Mouse (Mus musculus): ENCODE measurements around the gene Acan. TPM values are rescaled to one million over a fixed set of nuclear protein-coding genes. Genes with fewer than 3 reads are reported as not detected.

Gene Acan
- polyA plus RNA-seq, 1 experiment from 2014 or later, result 0.02 TPM

GRCm38 (mm10) chr7:79139891-79140591 lies 86.8 kb downstream of the Acan start:
- no peak for ATAC-seq (ENCODE audit: low read depth)
- Histone ChIP-seq H3K9ac (no peak overlapping the region), H3K36me3 (peaks cover 12% of the 10 kb centered on the region), H3K4me2 (no peak overlapping the region), H3K4me3 (replicated peaks) (no peak overlapping the region), H3K27ac (no peak overlapping the region), H3K27me3 (no peaks in the 10 kb centered on the region), H3K9me3 (replicated peaks) (no peaks in the 10 kb centered on the region), H3K4me1 (replicated peaks) (peaks cover 12% of the 10 kb centered on the region)
- WGBS (ENCODE audit: insufficient replicate concordance), result 38% methylated on average over 4 of the region's 4 CpGs
- peak; percentile 8 for DNase-seq

GRCm38 (mm10) chr7:79140897-79141296 lies 87.6 kb downstream of the Acan start:
- H3K27me3 ChIP-seq, result no peaks in the 10 kb centered on the region
- ATAC-seq (ENCODE audit: low read depth), result no peak
- H3K9ac ChIP-seq, result no peak overlapping the region
- peaks cover 12% of the 10 kb centered on the region for H3K4me1 ChIP-seq (replicated peaks)
- no peak overlapping the region for H3K27ac ChIP-seq
- H3K4me2 ChIP-seq, result no peak overlapping the region
- no peak overlapping the region for H3K4me3 ChIP-seq (replicated peaks)
- 32% methylated on average over 8 of the region's 8 CpGs for WGBS (ENCODE audit: insufficient replicate concordance)
- no peaks in the 10 kb centered on the region for H3K9me3 ChIP-seq (replicated peaks)
- DNase-seq, result peak; percentile 40
- H3K36me3 ChIP-seq, result peaks cover 12% of the 10 kb centered on the region

GRCm38 (mm10) chr7:79147011-79147837 lies 93.9 kb downstream of the Acan start:
- DNase-seq, result no peak
- peak overlapping the region; percentile 80 for H3K4me2 ChIP-seq
- H3K4me3 ChIP-seq (replicated peaks), result no peak overlapping the region
- H3K27me3 ChIP-seq, result no peaks in the 10 kb centered on the region; the same call in 1 of the 2 replicates
- peaks cover 4% of the 10 kb centered on the region; the same call in 1 of the 2 replicates for H3K36me3 ChIP-seq
- no peak for ATAC-seq (ENCODE audit: low read depth)
- H3K27ac ChIP-seq, result no peak overlapping the region
- H3K4me1 ChIP-seq (replicated peaks), result peaks cover 22% of the 10 kb centered on the region
- no peaks in the 10 kb centered on the region for H3K9me3 ChIP-seq (replicated peaks)
- 55% methylated on average over 12 of the region's 12 CpGs for WGBS (ENCODE audit: insufficient replicate concordance)
- no peak overlapping the region for H3K9ac ChIP-seq

DNA sequence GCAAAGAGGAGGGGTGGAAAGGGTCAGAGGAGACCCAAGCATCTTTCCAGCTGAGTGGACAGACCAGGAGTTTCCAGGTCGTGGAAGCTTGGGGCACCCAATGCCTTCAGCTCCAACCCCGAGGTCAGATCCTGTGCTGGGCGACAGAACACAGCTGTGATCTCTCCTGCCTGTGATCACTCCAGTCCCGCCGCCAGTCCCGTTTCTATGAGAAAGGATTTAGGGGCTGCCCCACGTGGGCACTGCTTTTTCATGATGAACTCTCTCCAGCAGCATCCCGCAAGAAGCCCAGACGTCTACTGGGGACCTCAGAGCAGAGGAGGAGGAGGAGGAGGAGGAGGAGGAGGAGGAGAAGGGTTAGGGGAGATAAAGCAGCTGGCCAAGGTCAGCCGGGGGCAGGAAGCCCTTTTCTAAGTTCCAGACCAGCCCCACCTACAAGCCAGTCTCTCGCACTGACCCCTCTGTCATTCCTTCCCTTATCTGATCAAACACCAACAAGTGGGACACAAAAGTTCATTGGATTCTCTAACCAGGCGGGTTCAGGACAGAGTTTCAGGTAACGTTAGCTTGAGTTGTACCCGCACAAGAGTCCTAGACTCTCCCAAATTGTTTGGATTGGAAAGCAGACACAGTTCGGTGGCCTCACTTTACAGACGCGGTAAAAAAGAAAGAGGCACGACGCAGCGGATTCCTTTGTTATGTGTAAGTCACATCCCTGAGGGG lies 94.8 kb downstream of the Acan start:
- peak overlapping the region; percentile 58 for H3K9ac ChIP-seq
- H3K9me3 ChIP-seq (replicated peaks), result no peaks in the 10 kb centered on the region
- peaks cover 22% of the 10 kb centered on the region for H3K4me1 ChIP-seq (replicated peaks)
- H3K4me2 ChIP-seq, result peak overlapping the region; percentile 80
- DNase-seq (no peak), ATAC-seq (ENCODE audit: low read depth) (no peak)
- H3K4me3 ChIP-seq (replicated peaks), result peak overlapping the region; percentile 65
- peaks cover 1% of the 10 kb centered on the region; the same call in 1 of the 2 replicates for H3K36me3 ChIP-seq
- H3K27me3 ChIP-seq, result no peaks in the 10 kb centered on the region; the same call in 1 of the 2 replicates
- no peak overlapping the region for H3K27ac ChIP-seq
- WGBS (ENCODE audit: insufficient replicate concordance), result 4% methylated on average over 20 of the region's 20 CpGs

DNA sequence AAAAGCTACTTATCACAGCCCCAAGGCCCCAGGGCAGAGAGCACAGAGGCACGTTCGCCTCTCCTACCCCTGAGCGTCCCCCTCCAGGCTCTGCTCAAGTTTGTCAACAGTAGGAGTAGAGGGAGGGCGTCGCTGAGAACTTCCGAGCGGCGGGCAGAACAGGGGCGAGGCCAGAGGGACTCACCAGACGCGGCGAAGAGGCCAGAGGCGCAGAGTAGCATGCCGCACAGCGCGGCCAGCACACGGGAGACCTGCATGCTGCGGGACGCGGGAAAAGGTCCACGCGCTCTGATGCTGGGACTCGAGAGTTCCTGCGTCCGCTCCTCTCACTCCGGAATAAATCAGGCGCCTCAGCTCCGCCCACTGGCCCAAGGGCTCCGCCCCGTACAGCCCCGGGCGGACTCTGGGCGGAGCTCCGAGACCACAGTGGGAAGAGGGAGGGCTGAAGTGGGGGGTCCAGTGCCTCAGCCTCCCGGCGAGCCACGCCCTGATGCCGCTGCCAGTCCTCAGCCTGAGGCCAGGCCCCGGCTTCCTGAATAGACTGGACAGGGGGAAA lies 95.5 kb downstream of the Acan start, which contains the start of gene Mfge8:
Mfge8 (minus strand) TSS at position 350 of the 556 bp plus-strand sequence.
- H3K4me2 ChIP-seq, result peak within 1 kb of the TSS; percentile 80
- no peaks in the 10 kb centered on the region for H3K36me3 ChIP-seq
- no peak within 1 kb of the TSS; the same call in 1 of the 2 replicates for H3K27ac ChIP-seq
- H3K9me3 ChIP-seq (replicated peaks), result no peaks in the 10 kb centered on the region
- peak within 1 kb of the TSS; percentile 65 for H3K4me3 ChIP-seq (replicated peaks)
- H3K9ac ChIP-seq, result peak within 1 kb of the TSS; percentile 58
- WGBS (ENCODE audit: insufficient replicate concordance), result under 1% methylated on average over 39 of the region's 39 CpGs
- no peaks in the 10 kb centered on the region; the same call in 1 of the 2 replicates for H3K27me3 ChIP-seq
- peak; percentile 84 for ATAC-seq (ENCODE audit: low read depth)
- DNase-seq, result peak; percentile 69
- peaks cover 22% of the 10 kb centered on the region for H3K4me1 ChIP-seq (replicated peaks)

- WGBS (ENCODE audit: insufficient replicate concordance), result 15% methylated on average over 6 of the region's 6 CpGs
- Histone ChIP-seq H3K4me2 (peak overlapping the region; percentile 80), H3K9me3 (replicated peaks) (no peaks in the 10 kb centered on the region), H3K27me3 (no peaks in the 10 kb centered on the region; the same call in 1 of the 2 replicates), H3K4me1 (replicated peaks) (peaks cover 22% of the 10 kb centered on the region), H3K36me3 (no peaks in the 10 kb centered on the region), H3K27ac (no peak overlapping the region; the same call in 1 of the 2 replicates), H3K4me3 (replicated peaks) (no peak overlapping the region), H3K9ac (peak overlapping the region; percentile 58; the same call in 1 of the 2 replicates)
- DNase-seq (no peak), ATAC-seq (ENCODE audit: low read depth) (no peak)
Observed at GRCm38 (mm10) chr7:79149522-79149921, 96.2 kb downstream of the Acan start.

DNA sequence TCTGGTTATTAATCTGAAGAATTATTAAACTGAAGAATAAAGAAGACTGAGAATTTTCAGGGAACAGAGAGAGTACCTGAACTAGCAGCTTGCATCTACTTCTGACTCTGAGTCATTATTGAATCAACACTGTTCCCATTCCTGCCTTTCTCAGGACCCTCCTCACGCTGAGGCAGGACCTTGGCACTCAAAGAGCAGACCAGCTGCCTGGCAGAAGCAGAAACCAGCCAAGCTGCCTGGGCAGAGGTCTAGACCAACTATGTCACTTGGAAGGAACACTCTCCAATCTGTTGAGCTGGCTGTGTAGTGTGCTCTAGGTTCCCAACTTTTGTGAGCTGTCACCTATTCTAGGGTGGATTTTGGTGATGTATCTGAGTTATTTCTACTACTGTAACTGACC lies 106.1 kb downstream of the Acan start:
- H3K9ac ChIP-seq, result no peak overlapping the region
- H3K27me3 ChIP-seq, result no peaks in the 10 kb centered on the region
- H3K9me3 ChIP-seq (replicated peaks), result no peaks in the 10 kb centered on the region
- no peaks in the 10 kb centered on the region for H3K4me1 ChIP-seq (replicated peaks)
- 42% methylated on average over 1 of the region's 1 CpGs for WGBS (ENCODE audit: insufficient replicate concordance)
- ATAC-seq (ENCODE audit: low read depth), result no peak
- H3K36me3 ChIP-seq, result no peaks in the 10 kb centered on the region
- H3K4me2 ChIP-seq, result no peak overlapping the region
- no peak overlapping the region for H3K27ac ChIP-seq
- no peak overlapping the region for H3K4me3 ChIP-seq (replicated peaks)
- DNase-seq, result no peak

Other genes with a start within 250 kb of the Acan start
- 10.1 and 10.6 TPM in 2 replicates for gene Det1, start 206.2 kb upstream of the Acan start, polyA plus RNA-seq (2015; fragmentation: Nextera tagmentation; extraction: Ambion mirVana)
- gene Aen, start 157.6 kb upstream of the Acan start, polyA plus RNA-seq (2015; fragmentation: Nextera tagmentation; extraction: Ambion mirVana), result 27.4 and 28.1 TPM in 2 replicates
- gene Isg20, start 140.1 kb upstream of the Acan start, polyA plus RNA-seq (2015; fragmentation: Nextera tagmentation; extraction: Ambion mirVana), result 21.6 and 26.2 TPM in 2 replicates
- 0.37 and 0.65 TPM in 2 replicates for gene Hapln3, start 77.5 kb downstream of the Acan start, polyA plus RNA-seq (2015; fragmentation: Nextera tagmentation; extraction: Ambion mirVana)
- gene Mfge8, start 95.6 kb downstream of the Acan start, polyA plus RNA-seq (2015; fragmentation: Nextera tagmentation; extraction: Ambion mirVana), result 58.9 and 63.7 TPM in 2 replicates
- gene Abhd2, start 219.7 kb downstream of the Acan start, polyA plus RNA-seq (2015; fragmentation: Nextera tagmentation; extraction: Ambion mirVana), result 8.2 and 11.9 TPM in 2 replicates